Mouse (Mus musculus): ENCODE measurements around the gene Cox4i2.

DNA sequence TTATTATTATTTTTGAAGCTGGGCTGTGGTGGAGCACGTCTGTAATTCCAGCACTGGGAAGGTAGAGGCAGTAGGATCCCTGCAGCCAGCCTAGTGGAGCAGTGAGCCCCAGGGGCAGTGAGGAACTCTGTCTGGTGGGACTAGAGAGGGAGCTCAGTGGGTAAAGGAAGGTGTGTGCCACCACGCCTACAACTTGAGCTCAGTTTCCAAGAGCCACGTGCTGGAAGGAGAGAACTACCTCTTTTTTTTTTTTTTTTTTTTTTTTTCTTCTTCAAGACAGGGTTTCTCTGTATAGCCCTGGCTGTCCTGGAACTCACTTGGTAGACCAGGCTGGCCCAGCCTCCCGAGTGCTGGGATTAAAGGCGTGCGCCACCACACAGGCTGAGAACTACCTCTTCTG, 9.3 kb downstream of the Cox4i2 start:
- no peak; the same call in 2 of the 3 replicates for TF ChIP-seq TAL1 (IDR thresholded peaks at IDR 0.05; ENCODE audit: low read length)
- no peak for TF ChIP-seq GATA1 (IDR thresholded peaks at IDR 0.05; ENCODE audit: low read length)

Data from erythroblast, embryonic 14.5 days (primary cell).